Mouse (Mus musculus) left cerebral cortex, postnatal 10 days (tissue): ENCODE results near the gene Gcnt4. TPM values are rescaled to one million over a fixed set of nuclear protein-coding genes. Genes with fewer than 3 reads are reported as not detected.
"Not testable (repeated sequence)": the region's sequence is repeated elsewhere in the genome, so short reads cannot be mapped to it uniquely, and the experiment has no call there.

ENCODE experiments used
- DNase-seq, 2 experiments: peaks; one replicate each; pipeline ENCODE4 v3.0.0; 2021 to 2022; ENCODE audit warnings: low spot score in 2 of 2, mixed read lengths in 1 of 2; ENCODE audit errors: extremely low spot score in 1 of 2
- intact Hi-C: fragments of 180-260 bp; cut with DNase I; formaldehyde crosslinking; loops from one replicate; pipeline ENCODE4 v1.15.1; 2025
- total RNA-seq, 2 experiments: library from RNA; stranded (reverse); gene quantifications; 2 replicates each; pipeline ENCODE4 v1.2.3; 2021

Gcnt4 gene
- 1 to 10 TPM; 3.6 to 4.2 TPM for total RNA-seq

DNA sequence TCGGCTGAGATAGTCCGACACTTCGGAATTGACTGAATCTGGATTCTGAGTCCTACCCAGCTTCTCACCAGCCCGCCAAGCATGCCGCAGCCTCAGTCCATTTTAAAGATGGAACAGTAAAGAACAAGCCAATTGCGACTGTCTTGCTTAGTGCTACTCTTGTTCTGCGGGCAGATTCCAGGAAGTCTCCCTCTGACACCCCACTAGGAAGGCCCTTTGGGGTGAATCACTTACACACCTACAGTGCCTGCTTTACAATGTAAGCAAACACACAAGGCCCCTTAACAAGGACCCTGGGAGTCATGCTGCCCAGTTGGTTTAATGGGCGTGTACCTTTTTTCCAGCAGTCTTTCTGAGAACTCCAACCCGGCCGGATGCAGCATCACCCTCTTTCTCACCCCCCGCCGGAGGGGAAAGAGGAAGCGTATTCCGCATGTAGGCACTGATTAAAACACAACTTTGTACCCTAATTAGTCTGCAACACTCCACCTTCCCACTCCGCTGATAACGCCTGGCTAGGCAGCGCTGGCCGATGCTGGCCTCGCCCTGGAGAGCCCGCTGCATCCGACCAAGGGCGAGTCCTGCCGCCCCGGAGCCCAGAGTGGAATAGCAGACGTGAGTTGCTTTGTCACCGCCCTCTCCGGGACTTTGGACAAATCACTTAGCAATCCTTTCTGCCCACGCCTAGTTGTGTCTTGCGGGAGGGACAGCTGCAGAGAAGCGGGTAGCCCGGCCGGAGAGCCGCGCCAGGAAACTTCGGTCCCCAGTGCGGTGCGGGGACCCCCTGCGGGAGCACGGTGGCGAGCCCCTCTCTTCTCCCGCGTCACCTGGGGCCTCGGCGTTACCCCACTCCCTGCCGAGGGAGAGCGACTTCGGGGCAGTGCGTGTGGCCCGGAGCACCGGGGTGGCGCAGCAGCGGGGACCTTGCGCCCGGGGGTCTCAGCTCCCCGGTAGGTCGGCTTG is at the start of gene Gcnt4:
TSS of gene Gcnt4 (plus strand) at position 691 of the 963 bp plus-strand sequence.
- intact Hi-C loops, result no loop called here
- DNase-seq, result peak in 1 of 2 experiments; percentile 52

DNA sequence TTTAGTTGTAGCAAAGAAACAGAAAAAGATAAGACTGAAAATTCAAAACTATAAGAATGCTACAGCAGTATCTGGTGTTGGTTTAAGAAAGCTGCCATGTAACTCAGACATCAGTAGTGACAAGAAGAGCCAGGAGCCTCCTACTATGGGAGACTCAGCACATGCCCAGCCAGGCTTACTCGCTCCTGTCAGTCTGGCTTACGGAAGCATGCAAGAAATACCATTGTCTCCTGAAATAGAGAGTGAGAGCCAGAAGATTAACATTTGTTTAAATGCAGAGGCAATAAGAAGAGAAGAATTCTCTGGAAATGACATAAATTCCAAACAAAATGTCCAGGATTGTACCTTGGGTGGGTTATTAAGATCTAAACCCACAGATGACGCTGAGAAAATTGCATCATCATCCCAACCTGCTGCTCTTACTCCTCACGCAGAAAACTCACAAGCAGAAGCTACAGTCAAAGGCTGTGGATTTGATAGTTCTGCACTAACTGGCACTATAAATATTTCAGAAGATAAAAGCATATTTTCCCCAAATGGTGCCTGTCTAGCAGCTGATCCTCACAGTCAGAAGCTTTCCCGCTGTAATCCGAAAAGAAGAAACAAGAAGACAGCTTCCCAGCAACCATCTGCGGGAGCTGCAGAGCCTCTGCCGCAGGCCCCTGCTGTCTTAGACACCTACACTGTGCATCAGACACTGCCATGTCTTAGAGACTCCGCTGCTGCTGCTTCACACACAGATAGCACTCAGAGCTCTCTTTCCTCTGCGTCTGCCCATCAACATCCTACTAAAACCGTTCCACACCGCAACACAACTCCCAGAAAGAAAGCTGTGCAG is 46.0 kb upstream of the Gcnt4 start:
- DNase-seq, result peak; percentile 17 to 20
- intact Hi-C loops, result no loop called here

DNA sequence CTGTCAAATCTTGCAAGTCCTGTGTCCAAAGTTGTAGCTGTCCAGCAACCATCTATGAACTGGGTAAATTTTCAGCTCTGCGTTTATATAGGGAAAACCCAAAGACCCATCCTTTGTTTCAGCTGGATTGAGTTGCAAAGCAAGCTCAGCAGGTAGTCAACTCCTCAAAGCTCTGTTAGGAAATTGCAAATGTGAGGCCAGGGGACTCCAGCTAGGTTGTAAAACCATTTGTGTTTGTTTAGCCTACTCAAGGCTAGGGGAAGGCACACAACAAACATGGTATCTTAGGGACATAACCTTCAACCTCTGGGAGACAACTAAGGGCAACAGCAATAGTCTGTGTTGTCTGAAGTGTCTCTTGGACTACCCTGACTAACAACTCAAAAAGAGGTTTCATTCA is 40.0 kb upstream of the Gcnt4 start:
- intact Hi-C loops, result no loop called here
- DNase-seq, result no peak

DNA sequence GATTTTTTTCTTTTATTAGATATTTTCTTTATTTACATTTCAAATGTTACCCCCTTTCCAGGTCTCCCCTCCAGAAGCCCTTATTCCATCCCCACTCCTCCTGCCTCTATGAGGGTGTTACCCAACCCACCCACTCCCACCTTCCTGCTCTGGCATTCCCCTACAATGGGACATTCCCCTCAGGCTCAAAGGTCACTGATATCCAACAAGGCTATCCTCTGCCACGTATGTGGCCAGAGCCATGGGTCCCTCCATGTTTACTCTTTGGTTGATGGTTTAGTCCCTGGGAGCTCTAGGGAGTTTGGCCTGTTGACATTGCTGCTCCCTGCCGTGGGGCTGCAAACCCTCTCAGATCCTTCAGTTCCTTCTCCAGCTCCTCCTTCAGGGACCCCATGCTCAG is 34.5 kb upstream of the Gcnt4 start:
- intact Hi-C loops, result no loop called here
- no peak for DNase-seq

DNA sequence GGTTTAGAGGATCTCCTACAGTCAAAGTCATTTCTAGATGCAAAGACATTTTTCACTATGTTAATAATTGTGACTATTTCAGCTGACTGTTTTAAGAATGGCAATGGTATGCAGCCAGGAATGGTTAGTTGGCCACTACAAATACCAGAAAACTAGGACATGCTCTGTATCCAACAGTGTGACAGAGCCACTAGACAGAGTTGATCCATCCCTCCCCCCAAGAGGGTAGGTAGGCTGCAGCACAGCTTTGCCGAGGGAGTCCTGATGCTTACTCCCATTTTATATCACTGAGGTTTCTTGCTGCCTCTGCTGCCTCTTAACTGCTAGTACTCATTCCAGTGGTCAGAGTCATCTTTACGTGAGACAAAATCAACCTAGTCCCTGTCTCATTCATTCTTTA is 29.3 kb upstream of the Gcnt4 start:
- intact Hi-C loops, result no loop called here
- no peak for DNase-seq

DNA sequence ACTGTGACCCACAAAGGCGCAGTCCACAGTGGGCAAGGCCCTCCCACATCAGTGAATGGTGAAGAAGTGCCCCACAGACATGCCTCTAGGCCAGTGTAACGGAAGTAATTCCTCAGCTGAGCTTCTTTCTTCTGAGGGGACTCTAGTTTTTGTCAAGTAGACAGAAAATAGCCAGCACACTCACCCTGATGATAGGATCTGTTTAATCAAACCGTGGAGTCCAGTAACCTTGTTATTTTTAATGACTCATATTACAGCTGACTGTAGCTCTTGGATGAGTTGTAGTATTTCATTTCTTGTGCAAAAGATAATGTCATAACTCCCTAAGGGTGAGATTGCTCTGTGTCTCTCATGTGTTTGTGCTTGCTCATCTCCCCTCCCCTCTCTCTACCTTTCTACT is 17.8 kb upstream of the Gcnt4 start:
- intact Hi-C loops, result no loop called here

DNA sequence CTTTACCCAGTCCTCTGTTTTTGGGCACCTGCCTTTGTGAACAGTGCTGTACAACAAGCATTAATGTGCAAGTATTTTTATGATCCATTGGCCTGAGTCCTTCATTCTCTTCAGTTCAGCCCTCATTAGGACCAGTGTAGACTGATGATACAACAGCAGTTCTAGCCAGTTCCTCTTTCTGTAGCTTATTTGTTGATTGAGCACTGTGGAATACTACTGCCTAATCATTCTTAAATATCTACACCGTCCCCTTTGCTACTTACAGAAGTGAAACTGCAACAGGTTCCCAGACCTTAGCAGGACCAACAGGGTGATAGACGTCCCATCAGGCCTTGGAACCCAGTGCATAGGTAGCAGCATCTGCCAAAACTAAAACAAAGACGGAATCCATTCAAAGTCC is 13.3 kb upstream of the Gcnt4 start:
- no peak for DNase-seq
- intact Hi-C loops, result no loop called here

More for the DNA sequence above, 17.8 kb upstream of the Gcnt4 start:
- DNase-seq, result no peak

DNA sequence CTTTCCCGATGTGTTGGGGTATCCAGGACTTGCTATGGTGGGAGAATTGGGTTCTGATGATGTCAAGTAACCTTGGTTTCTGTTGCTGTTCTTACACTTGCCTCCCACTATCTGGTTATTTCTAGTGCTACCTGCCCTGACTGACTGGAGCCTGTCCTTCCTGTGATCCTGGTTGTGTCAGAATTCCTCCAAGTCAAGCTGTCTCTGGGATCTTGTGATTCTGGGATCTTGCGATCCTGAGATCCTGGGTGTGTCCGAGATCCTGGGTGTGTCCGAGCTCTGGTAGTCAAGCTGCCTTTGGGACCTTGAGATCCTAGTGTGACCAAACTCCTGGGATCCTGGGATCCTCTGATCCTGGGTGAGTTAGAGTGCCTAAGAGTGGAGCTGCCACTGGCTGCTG is 1.4 kb upstream of the Gcnt4 start:
- DNase-seq, intact Hi-C loops: not testable (repeated sequence)

DNA sequence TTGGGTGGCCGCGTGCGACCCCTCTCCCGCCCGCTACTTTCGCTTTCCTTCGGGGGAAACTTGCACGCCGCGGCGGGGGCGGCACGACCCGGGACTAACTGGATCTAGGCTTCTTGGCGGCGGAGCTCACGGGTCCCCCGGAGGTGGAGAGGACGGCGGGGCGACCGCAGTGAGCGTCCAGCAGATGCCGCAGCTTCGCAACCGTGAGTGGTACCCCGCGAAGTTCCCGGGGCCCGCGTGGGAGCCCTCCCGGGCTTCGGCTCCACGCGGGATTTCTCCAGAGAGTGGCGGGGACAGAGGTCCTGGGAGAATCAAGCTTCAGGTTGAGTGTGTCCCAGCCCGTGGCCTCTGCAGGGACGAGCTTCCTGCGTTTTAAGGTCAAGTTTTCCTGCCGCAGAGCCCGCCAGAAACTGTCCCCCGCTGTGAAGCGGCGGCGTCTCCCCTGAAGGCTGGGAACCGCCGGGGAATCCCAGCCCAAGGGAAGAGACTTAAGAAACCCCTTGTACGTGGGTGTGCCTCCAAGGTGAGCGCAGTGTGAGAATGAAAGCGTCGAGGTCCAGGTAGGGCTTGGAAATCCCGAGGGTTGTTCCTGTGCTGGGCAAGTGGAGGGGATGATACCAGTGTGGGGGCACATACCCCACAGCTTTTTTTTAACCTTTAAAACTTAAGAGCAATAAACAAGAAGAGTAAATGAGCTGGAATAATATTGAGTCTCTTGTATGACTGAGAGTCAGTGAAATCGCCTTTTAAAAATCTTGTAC is 676 bp downstream of the Gcnt4 start:
- peak in 1 of 2 experiments; percentile 42 for DNase-seq
- intact Hi-C loops, result no loop called here

DNA sequence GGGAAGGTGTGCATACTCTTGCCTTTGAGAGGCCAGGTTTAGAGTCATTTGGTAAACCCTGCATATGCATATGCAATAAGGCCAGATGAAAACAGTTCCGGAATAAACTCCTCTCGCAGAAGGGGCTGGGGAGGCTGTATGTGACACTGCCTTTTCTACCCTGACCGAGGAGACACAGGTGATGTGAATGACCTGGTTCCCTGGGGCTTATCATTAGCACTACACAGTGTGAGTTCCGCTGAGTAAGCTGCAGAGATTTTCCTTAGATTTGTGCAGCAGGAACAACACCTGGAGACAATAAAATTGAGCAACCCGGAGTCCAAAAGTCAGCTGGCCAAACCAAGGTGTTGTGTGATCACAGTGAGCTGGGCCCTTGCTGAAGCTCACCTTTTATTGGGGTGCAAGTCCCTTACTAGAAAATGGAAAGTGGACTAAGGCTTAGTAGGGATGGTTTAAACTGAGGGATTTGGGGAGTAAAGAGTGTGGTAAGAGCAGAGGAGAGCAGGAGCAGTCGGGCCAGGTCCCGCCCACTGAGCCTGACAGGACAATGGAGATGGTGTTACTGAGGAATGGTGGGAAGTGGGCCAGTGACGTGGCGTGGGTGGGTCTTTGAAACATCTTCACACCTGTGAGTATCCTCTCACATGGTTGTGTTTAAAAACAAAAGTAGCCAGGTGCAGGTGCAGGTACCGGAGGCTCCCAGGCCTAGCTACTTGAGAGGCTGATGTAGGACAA is 1.7 kb downstream of the Gcnt4 start:
- intact Hi-C loops, result no loop called here
- DNase-seq, result no peak

DNA sequence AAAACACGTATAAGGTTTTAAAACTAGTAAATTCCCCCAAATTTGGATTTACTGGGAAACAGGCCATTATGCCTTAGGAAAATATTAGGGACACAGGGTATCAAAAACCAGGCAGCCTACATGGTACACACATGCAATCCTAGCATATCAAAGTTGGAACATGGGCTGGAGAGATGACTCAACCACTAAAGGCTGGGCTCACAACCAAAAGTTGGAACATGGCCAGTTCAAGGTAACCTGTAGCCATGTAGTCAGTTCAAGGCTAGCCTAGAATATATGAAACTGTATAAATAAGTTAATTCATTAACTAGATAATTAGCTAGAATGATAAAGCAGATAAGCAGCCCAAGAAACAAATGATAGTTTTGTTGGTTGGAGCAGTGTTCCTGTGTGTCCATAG is 3.3 kb downstream of the Gcnt4 start:
- intact Hi-C loops, result no loop called here
- DNase-seq, result no peak

DNA sequence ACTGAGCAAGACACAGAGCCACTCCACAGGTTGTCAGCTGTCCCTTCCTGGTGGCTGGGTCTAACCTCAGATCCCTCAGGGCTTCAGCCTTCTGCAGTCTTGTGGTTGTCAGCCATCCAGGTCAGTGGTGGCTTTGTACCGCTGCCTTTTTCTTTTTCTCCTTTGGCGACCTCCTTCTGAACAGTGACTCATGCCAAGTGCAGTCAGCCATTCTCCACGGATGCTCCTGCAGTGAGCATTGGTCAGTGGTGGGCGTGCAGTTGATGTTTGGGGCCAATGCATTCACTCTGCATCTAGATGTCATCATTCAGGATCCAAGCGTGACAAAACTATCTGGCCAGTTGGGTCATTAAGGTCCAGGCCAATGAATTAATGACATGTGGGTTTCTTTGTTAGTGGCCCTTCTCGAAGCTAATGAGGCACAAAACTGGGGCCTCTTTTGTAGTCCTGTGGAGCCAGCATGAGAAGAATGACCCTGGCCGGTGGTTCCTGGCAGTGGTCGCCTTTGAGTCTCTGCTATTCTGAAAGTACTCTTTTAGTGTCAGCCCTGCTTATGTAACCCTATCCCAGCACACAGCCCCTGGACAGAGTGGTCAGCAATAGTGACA is 4.0 kb downstream of the Gcnt4 start:
- DNase-seq, result no peak

DNA sequence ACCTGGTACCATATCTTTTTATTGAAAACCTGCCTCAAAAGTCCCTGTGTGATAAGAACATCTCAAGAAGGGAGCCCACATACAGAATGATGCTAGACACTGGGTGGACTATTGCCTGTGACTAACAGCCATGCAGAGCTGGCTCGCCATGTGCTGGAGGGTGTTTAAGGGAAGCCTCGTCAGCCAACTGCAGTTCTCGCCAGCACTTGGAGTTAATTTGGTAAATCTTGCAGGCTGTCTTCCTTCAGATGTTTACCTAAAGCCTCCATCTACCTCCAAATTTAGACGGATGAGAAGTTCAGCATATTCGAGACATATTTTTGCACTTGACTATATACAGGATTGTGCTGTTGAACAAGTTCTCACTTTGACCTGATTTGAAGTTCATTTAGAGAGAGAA is 8.3 kb downstream of the Gcnt4 start:
- intact Hi-C loops, result loop anchor here (5.0 kb wide), 1 partner anchor 75 kb away; no protein-coding TSS in a partner anchor
- peak in 1 of 2 experiments; percentile 58 for DNase-seq

More for the DNA sequence above, 4.0 kb downstream of the Gcnt4 start:
- intact Hi-C loops, result no loop called here

DNA sequence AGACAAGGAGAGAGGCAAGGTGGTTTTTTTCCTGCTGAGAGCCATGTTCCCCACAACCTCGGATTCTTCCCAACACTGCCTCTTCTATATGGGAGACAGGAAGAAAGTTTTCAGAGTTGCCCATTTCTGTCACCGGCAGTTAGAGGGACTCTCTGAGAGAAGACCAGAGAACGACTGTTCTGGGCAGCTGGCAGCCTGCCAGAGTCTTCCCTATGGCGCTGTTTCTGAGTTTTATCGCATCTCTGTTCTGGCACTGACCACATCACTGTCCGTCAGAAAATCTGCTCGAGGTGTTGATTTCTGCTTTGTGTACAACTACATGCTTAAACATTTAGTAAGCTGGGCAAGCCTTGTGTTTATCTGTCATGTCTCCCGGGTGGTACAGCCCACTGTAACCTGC is 8.9 kb downstream of the Gcnt4 start:
- intact Hi-C loops, result loop anchor here (5.0 kb wide), 1 partner anchor 74 kb away; no protein-coding TSS in a partner anchor
- DNase-seq, result no peak

DNA sequence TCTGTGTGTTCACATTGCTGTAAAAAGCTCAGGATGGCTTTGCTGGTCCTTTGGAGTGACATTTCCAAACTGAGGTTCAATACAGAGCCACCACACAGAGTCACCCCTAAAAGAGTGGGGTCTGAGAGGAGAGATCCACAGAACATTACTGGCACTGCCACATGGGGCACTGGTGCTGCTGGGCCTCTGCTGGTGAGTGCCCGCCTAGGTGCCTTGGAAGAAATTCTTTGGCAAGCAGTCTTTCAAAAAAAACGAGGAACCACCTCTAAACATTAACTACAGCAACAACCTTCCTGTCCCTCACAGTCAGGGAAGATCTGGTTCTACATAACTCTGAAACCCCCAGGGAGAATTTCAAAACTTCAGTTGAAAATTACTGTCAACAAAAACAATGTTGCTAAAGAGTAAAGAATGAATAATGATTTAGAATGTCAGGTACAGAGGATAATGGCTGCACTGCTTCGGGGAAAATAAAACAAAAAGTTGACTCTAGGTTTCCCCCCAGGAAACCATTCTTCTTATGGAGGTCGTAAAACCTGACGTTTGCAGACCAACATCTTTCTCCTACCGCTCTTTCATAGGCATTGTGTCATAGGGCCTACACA is 11.8 kb downstream of the Gcnt4 start:
- intact Hi-C loops, result no loop called here
- no peak for DNase-seq

DNA sequence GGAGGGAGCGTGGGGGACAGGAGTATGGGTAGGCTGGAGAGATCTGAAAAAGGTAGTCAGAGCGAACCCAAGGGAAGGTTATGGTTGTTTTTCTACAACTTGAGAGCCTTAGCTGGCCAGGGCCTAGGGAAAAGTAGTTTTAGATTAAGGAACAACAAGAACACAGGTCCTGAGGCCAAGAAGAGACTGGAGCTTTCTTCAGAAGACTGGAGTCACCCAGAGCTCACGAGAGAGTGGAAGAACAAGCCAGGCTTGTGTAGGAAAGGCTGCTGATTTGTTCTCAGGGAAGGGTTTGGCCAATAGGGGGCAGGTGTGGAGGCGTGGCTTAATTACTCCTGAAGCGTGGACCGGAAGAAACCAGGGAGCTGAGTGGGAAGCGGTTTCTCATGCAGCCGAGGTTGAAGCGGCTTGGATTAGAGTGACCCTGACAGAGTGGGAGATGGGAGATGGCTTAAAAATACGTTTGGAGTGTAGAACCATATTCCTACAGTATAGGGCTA is 12.6 kb downstream of the Gcnt4 start:
- intact Hi-C loops, result no loop called here
- DNase-seq, result no peak

DNA sequence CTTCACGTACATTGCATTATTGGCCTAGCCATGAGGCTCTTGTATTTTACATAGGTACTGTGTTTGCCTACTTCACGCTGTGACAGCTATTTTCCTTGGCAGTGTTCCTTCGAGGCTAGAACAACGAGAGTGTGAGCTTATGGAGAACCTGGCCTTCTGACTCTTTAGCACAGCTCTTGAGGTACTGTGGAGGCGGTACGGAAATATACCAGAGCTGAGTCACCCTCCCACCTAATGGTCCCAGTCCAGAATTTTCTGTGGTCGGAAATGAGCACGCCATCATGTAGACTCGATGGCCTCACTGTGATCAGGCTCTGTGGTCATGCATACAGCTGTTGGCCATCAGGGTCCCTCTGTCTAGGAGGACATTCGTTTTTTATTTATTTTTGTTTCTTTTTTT is 15.2 kb downstream of the Gcnt4 start:
- intact Hi-C loops, result no loop called here
- DNase-seq, result no peak
